Mouse (Mus musculus): ENCODE measurements at regions not wholly inside any gene's neighbourhood (a gene's known extent, or its start where the extent isn't known, plus 50 kb on each side); places are given as distances from the start of the nearest gene placed in this dataset.

DNA sequence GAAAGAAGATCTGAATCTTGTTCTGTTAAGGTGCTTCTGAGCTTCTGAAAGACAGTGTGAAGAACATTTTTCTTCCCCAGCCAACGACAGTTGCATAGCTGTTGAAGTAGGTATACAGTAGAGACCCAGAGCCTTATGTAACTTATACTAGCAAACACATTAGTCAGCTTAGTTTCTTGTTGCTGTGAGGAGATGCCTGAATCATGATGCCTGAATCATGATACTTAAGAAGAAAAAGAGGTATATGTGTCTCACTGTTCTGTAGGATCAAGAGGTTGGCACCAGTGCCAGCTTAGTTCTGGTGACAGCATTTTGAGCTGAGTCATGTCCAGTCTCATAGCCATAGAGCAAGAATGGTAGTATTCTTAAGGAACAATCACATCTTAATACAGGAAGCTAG lies 87.2 kb upstream of the Pdzrn3 start:
- no peak for TF ChIP-seq CTCF (IDR thresholded peaks at IDR 0.05; ENCODE audit: control insufficient read depth, insufficient read depth, low read length)
- TF ChIP-seq POLR2A (IDR thresholded peaks at IDR 0.05; ENCODE audit: borderline replicate concordance, control insufficient read depth, low read depth, low read length) = no peak
